Mouse (Mus musculus): ENCODE data around the gene Tas2r143.

Gene Tas2r143

GRCm38 (mm10) chr6:42397041-42397657 is 2.9 kb upstream of the Tas2r143 start:
- DNase-seq (ENCODE audit: low spot score in 2 of 2): no peak

GRCm38 (mm10) chr6:42398285-42398684 is 1.8 kb upstream of the Tas2r143 start:
- no peak for DNase-seq (ENCODE audit: low spot score in 2 of 2)

GRCm38 (mm10) chr6:42398998-42399397 is 1.0 kb upstream of the Tas2r143 start:
- DNase-seq (ENCODE audit: low spot score in 2 of 2): no peak

GRCm38 (mm10) chr6:42405134-42405533 is 5.1 kb downstream of the Tas2r143 start, which contains the start of gene Tas2r135:
Gene Tas2r135, plus strand, starts transcription at chr6:42405434.
- DNase-seq (ENCODE audit: low spot score in 2 of 2): no peak

- DNase-seq (ENCODE audit: low spot score in 2 of 2): no peak
Measured at GRCm38 (mm10) chr6:42419443-42419842, 19.4 kb downstream of the Tas2r143 start.

GRCm38 (mm10) chr6:42421439-42421838 is 21.4 kb downstream of the Tas2r143 start:
- DNase-seq (ENCODE audit: low spot score in 2 of 2): no peak

- no peak for DNase-seq (ENCODE audit: low spot score in 2 of 2)
Measured at GRCm38 (mm10) chr6:42424472-42424871, 24.4 kb downstream of the Tas2r143 start.

GRCm38 (mm10) chr6:42426337-42426736 is 26.3 kb downstream of the Tas2r143 start:
- DNase-seq (ENCODE audit: low spot score in 2 of 2): no peak

GRCm38 (mm10) chr6:42433554-42433953 is 33.5 kb downstream of the Tas2r143 start:
- DNase-seq (ENCODE audit: low spot score in 2 of 2): no peak

- DNase-seq (ENCODE audit: low spot score in 2 of 2): no peak
Measured at GRCm38 (mm10) chr6:42434446-42434845, 34.4 kb downstream of the Tas2r143 start, which contains the start of gene Tas2r126. Gene Tas2r126, plus strand, starts transcription at chr6:42434535.

- no peak for DNase-seq (ENCODE audit: low spot score in 2 of 2)
Measured at GRCm38 (mm10) chr6:42435490-42435889, 35.5 kb downstream of the Tas2r143 start.

GRCm38 (mm10) chr6:42441395-42441794 is 41.4 kb downstream of the Tas2r143 start:
- DNase-seq (ENCODE audit: low spot score in 2 of 2): no peak

- no peak for DNase-seq (ENCODE audit: low spot score in 2 of 2)
Measured at GRCm38 (mm10) chr6:42444491-42444890, 44.5 kb downstream of the Tas2r143 start.

GRCm38 (mm10) chr6:42447381-42447780 is 47.3 kb downstream of the Tas2r143 start:
- DNase-seq (ENCODE audit: low spot score in 2 of 2): no peak

All from urinary bladder, postnatal 36 days (tissue).